Mouse (Mus musculus): ENCODE data around the gene Commd1. TPM values are rescaled to one million over a fixed set of nuclear protein-coding genes. Genes with fewer than 3 reads are reported as not detected.

Gene Commd1
- polyA plus RNA-seq, 1 experiment from 2014 or later = 368 TPM

DNA sequence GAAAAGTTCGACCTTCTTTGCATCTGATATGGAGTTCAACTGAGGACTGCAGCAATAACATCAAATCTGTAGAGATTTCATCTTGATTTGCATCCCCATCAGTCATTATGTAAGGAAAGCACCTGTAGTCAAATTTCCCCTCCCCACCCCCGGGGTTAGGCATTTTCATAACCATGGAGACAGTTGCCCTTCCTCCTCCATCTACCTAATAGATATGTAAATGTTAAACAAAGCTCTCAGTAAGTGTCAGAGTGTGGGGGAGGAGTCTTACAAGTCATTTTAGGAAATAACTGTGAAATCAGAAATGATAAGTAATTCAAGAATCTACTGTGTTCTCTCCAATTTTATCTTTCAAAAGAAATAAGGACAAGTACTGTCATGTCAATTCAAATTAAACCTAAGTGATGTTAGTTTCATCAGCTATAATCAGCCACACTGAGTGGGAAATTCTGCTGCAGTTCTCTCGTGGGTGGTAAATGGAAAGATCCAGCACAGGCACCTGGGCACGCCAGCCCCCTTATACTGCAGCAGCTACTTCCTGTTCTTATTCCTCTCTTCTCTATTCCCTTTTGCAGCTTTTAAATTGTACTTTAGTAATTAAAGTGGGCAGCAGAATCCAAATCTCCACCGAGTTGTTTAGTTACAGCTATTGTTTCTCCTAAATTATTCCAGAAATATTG lies 45.6 kb downstream of the Commd1 start:
- H3K4me1 ChIP-seq = no peaks in the 10 kb centered on the region
- no peak for ATAC-seq (ENCODE audit: borderline replicate concordance, extremely low read depth, low FRiP score, low TSS enrichment)
- H3K27ac ChIP-seq = no peak overlapping the region
- H3K9me3 ChIP-seq = no peaks in the 10 kb centered on the region
- WGBS = 59% methylated on average over 5 of the region's 5 CpGs
- no peaks in the 10 kb centered on the region for H3K27me3 ChIP-seq
- no peak overlapping the region for H3K9ac ChIP-seq
- no peaks in the 10 kb centered on the region for H3K36me3 ChIP-seq
- no peak overlapping the region for H3K4me2 ChIP-seq
- H3K4me3 ChIP-seq = no peak overlapping the region

- Histone ChIP-seq H3K27ac (no peak overlapping the region), H3K9ac (no peak overlapping the region), H3K27me3 (no peaks in the 10 kb centered on the region), H3K4me1 (peaks cover 9% of the 10 kb centered on the region; the same call in 1 of the 2 replicates), H3K4me3 (no peak overlapping the region), H3K36me3 (no peaks in the 10 kb centered on the region), H3K4me2 (no peak overlapping the region), H3K9me3 (no peaks in the 10 kb centered on the region)
- ATAC-seq (ENCODE audit: borderline replicate concordance, extremely low read depth, low FRiP score, low TSS enrichment) = no peak
These were observed 50.0 kb downstream of the Commd1 start for GRCm38 (mm10) chr11:22932167-22932566.

- Histone ChIP-seq H3K4me3 (no peak overlapping the region), H3K27ac (no peak overlapping the region), H3K4me1 (peaks cover 9% of the 10 kb centered on the region; the same call in 1 of the 2 replicates), H3K4me2 (no peak overlapping the region), H3K27me3 (no peaks in the 10 kb centered on the region), H3K36me3 (no peaks in the 10 kb centered on the region), H3K9me3 (no peaks in the 10 kb centered on the region), H3K9ac (no peak overlapping the region)
- no peak for ATAC-seq (ENCODE audit: borderline replicate concordance, extremely low read depth, low FRiP score, low TSS enrichment)
- 83% methylated on average over 2 of the region's 2 CpGs for WGBS
These were observed 50.8 kb downstream of the Commd1 start for GRCm38 (mm10) chr11:22931320-22931905.

DNA sequence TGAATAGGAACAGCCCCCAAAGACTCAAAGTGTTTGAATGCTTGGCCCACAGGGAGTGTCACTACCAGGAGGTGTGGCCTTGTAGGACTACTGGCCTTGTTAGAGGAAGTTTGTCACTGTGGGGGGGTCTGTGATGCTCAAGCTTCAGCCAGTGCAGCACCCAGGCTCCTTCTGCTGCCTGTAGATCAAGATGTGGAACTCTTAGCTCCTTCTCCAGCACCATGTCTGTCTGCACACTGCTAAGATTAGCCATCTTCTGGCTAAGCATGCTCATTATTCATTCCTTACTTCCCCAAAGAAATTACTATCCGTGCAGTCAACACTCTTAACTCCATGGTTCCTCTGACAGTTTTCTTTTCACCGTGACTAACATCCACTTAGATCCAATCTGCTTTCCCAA lies 52.1 kb downstream of the Commd1 start:
- no peak for ATAC-seq (ENCODE audit: borderline replicate concordance, extremely low read depth, low FRiP score, low TSS enrichment)
- no peak overlapping the region for H3K9ac ChIP-seq
- 52% methylated on average over 2 of the region's 2 CpGs for WGBS
- H3K36me3 ChIP-seq = no peaks in the 10 kb centered on the region
- no peak overlapping the region for H3K4me2 ChIP-seq
- no peaks in the 10 kb centered on the region for H3K9me3 ChIP-seq
- H3K4me3 ChIP-seq = no peak overlapping the region
- no peak overlapping the region for H3K27ac ChIP-seq
- no peaks in the 10 kb centered on the region for H3K27me3 ChIP-seq
- H3K4me1 ChIP-seq = peaks cover 9% of the 10 kb centered on the region; the same call in 1 of the 2 replicates

- H3K9me3 ChIP-seq = no peaks in the 10 kb centered on the region
- ATAC-seq (ENCODE audit: borderline replicate concordance, extremely low read depth, low FRiP score, low TSS enrichment) = no peak
- no peaks in the 10 kb centered on the region for H3K27me3 ChIP-seq
- H3K4me2 ChIP-seq = no peak overlapping the region
- H3K36me3 ChIP-seq = no peaks in the 10 kb centered on the region
- H3K27ac ChIP-seq = no peak overlapping the region
- no peak overlapping the region for H3K9ac ChIP-seq
- 72% methylated on average over 8 of the region's 8 CpGs for WGBS
- peaks cover 9% of the 10 kb centered on the region; the same call in 1 of the 2 replicates for H3K4me1 ChIP-seq
- no peak overlapping the region for H3K4me3 ChIP-seq
These were observed 53.5 kb downstream of the Commd1 start for GRCm38 (mm10) chr11:22928586-22929169.

- no peak overlapping the region for H3K27ac ChIP-seq
- H3K4me3 ChIP-seq = no peak overlapping the region
- H3K36me3 ChIP-seq = no peaks in the 10 kb centered on the region
- no peak overlapping the region for H3K9ac ChIP-seq
- 87% methylated on average over 2 of the region's 2 CpGs for WGBS
- H3K4me1 ChIP-seq = peaks cover 7% of the 10 kb centered on the region; the same call in 1 of the 2 replicates
- H3K4me2 ChIP-seq = no peak overlapping the region
- no peaks in the 10 kb centered on the region for H3K9me3 ChIP-seq
- H3K27me3 ChIP-seq = no peaks in the 10 kb centered on the region
- ATAC-seq (ENCODE audit: borderline replicate concordance, extremely low read depth, low FRiP score, low TSS enrichment) = no peak
These were observed 58.6 kb downstream of the Commd1 start for GRCm38 (mm10) chr11:22923606-22924005.

DNA sequence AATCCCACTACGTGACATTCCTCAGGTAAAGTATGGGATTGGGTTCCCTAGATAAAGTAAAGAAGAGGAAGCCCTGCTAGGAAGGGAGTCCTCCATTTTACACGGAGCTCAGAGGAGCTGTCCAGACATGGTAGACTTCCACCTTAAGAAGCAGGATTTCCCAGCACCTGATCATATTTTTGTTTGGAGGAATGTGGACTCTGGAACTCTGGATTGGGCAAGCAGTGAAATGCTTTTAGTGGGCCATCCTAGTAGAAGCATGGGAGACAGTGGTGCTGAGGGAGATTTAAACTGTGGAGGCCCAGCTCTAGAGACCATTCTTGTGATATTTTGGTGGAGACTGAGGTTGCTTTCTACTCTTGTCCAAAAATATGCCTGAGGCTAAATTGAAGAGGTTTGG lies 59.6 kb downstream of the Commd1 start:
- Histone ChIP-seq H3K9ac (no peak overlapping the region), H3K9me3 (no peaks in the 10 kb centered on the region), H3K4me1 (no peaks in the 10 kb centered on the region), H3K27ac (no peak overlapping the region), H3K27me3 (no peaks in the 10 kb centered on the region), H3K4me3 (no peak overlapping the region), H3K36me3 (no peaks in the 10 kb centered on the region), H3K4me2 (no peak overlapping the region)
- 75% methylated on average over 2 of the region's 2 CpGs for WGBS
- ATAC-seq (ENCODE audit: borderline replicate concordance, extremely low read depth, low FRiP score, low TSS enrichment) = no peak

DNA sequence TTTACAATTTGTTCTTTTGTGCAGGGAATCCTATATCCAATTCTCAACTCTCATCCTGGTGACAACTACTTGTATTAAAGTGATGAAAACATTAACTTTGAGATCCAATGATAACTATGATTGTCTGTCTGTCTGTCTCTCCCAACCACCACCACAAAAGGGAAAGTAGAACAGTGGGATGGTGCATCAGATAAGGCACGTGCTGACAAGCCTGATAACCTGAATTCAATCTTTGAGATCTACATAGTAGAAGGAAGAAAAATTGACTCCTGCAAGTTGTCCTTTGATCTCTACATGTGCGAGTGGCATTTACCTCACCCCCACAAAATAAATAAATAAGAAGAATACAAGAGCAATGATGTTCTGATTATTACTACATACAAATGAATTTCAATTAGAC lies 62.8 kb downstream of the Commd1 start:
- WGBS = 45% methylated on average over 2 of the region's 2 CpGs
- Histone ChIP-seq H3K4me2 (no peak overlapping the region), H3K27me3 (no peaks in the 10 kb centered on the region), H3K4me1 (no peaks in the 10 kb centered on the region), H3K9ac (no peak overlapping the region), H3K9me3 (no peaks in the 10 kb centered on the region), H3K4me3 (no peak overlapping the region), H3K27ac (no peak overlapping the region), H3K36me3 (no peaks in the 10 kb centered on the region)
- no peak for ATAC-seq (ENCODE audit: borderline replicate concordance, extremely low read depth, low FRiP score, low TSS enrichment)

DNA sequence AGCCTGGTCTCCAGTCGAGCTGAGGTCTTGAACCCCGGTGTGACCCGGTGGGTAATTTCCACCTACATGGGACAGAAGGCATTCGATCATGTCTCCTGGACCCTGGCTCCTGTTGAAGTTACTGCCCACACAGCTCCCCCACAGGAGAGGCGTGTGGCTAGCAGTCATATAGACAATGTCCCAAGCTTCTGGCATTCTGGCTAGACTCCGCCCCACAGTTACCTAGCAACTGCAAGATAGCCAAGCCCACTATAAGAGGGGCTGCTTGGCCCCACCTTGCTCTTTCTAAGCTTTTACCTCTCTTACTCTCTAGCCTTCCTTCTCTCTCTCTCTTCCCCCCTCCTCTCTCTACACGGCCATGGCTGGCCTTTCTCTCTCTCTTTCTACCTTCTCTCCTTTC lies 64.4 kb downstream of the Commd1 start:
- no peaks in the 10 kb centered on the region for H3K4me1 ChIP-seq
- H3K9ac ChIP-seq = no peak overlapping the region
- no peak overlapping the region for H3K4me2 ChIP-seq
- no peaks in the 10 kb centered on the region for H3K9me3 ChIP-seq
- no peaks in the 10 kb centered on the region for H3K36me3 ChIP-seq
- no peak overlapping the region for H3K27ac ChIP-seq
- no peak overlapping the region for H3K4me3 ChIP-seq
- ATAC-seq (ENCODE audit: borderline replicate concordance, extremely low read depth, low FRiP score, low TSS enrichment) = no peak
- WGBS = 88% methylated on average over 7 of the region's 7 CpGs
- no peaks in the 10 kb centered on the region for H3K27me3 ChIP-seq

DNA sequence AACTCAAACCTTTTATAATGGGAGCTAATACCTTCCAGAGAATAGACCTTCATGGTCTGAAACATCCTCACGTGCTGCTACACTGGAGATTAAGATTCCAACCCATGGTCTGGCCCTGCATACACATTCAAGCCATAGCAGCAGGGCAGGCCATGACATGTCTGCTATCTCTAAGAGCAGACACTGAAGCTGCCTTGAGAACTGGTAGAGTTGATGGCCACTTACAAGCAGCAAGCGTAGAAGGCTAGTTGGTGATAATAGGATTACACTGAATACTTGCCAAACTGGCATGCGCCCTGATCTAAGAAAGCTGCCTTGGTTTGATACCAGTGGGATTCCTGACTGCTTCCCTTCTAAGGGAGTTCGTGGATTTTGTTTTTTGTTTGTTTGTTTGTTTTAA lies 68.4 kb downstream of the Commd1 start:
- Histone ChIP-seq H3K36me3 (no peaks in the 10 kb centered on the region), H3K4me1 (no peaks in the 10 kb centered on the region), H3K4me3 (no peak overlapping the region), H3K4me2 (no peak overlapping the region), H3K9me3 (no peaks in the 10 kb centered on the region), H3K27ac (no peak overlapping the region), H3K27me3 (no peaks in the 10 kb centered on the region), H3K9ac (no peak overlapping the region)
- no peak for ATAC-seq (ENCODE audit: borderline replicate concordance, extremely low read depth, low FRiP score, low TSS enrichment)
- WGBS = 84% methylated on average over 4 of the region's 4 CpGs

DNA sequence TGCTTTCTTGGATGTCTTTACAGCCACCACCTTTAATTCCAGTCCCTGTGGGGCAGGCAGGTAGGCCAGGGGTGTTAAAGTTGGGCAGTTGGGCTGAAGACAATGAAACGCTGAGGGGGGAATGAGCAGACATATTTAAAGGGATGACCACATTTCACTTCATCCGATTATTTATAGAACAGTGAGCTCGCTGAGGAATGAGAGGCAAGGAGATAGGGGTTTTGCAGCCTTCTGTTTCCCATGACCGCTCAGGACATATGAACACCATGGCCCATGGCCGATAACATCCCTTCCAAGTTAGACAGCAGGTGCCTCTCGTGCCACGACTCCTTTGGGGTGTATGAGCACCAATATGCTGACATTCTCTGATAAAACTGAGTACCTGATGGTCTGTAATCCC lies 70.4 kb downstream of the Commd1 start:
- H3K4me2 ChIP-seq = no peak overlapping the region
- no peak overlapping the region for H3K4me3 ChIP-seq
- WGBS = 85% methylated on average over 7 of the region's 7 CpGs
- H3K4me1 ChIP-seq = no peaks in the 10 kb centered on the region
- no peaks in the 10 kb centered on the region for H3K9me3 ChIP-seq
- ATAC-seq (ENCODE audit: borderline replicate concordance, extremely low read depth, low FRiP score, low TSS enrichment) = no peak
- H3K9ac ChIP-seq = no peak overlapping the region
- H3K27me3 ChIP-seq = no peaks in the 10 kb centered on the region
- H3K27ac ChIP-seq = no peak overlapping the region
- no peaks in the 10 kb centered on the region for H3K36me3 ChIP-seq

DNA sequence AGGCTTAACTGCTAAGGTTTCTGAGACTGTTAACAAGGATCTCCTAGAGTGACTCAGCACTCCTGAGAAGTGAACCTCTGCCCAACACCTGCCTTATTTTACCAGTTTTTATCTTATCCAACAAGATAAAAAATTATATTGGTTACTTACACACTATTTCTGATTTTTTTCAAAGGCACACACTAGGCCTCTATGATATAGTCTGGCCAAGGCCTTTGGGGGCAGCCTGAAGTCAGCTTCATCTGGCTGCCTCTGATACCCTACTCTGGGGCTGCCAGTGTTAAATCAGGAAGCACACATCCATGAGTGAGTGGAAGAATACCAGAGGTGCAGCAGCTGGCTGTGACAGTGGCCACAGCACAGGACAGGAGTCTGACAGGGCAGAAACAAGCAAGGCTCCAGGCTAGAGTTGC lies 75.7 kb downstream of the Commd1 start:
- H3K9ac ChIP-seq = no peak overlapping the region
- no peaks in the 10 kb centered on the region for H3K36me3 ChIP-seq
- H3K9me3 ChIP-seq = no peaks in the 10 kb centered on the region
- H3K4me2 ChIP-seq = no peak overlapping the region
- H3K27ac ChIP-seq = no peak overlapping the region
- no peak overlapping the region for H3K4me3 ChIP-seq
- H3K27me3 ChIP-seq = no peaks in the 10 kb centered on the region
- no peaks in the 10 kb centered on the region for H3K4me1 ChIP-seq
- ATAC-seq (ENCODE audit: borderline replicate concordance, extremely low read depth, low FRiP score, low TSS enrichment) = no peak

Measured in lung, embryonic 15.5 days (tissue).